Mouse (Mus musculus) testis, adult 2 months (tissue): ENCODE measurements around the gene Apol7c. TPM values are rescaled to one million over a fixed set of nuclear protein-coding genes. Genes with fewer than 3 reads are reported as not detected.
"Not testable (repeated sequence)": the region's sequence is repeated elsewhere in the genome, so short reads cannot be mapped to it uniquely, and the experiment has no call there.

Experiments
- H3K27ac ChIP-seq: fragments of 200-500 bp; 2 replicates; pipeline ENCODE4 v1.5.1; 2012; ENCODE audit warnings: low read depth, low read length; ENCODE audit not compliant: control insufficient read depth, insufficient read depth
- H3K27me3 ChIP-seq: fragments of 200-500 bp; 2 replicates; pipeline ENCODE4 v1.6.1; 2012; ENCODE audit warnings: mild to moderate bottlenecking, low read length, moderate library complexity; ENCODE audit not compliant: control insufficient read depth, insufficient read depth
- H3K36me3 ChIP-seq: fragments of 200-500 bp; 2 replicates; pipeline ENCODE4 v1.6.1; 2012; ENCODE audit warnings: mild to moderate bottlenecking, low read length; ENCODE audit not compliant: control insufficient read depth, insufficient read depth
- H3K4me1 ChIP-seq: fragments of 200-500 bp; 2 replicates; pipeline ENCODE4 v1.6.1; 2012; ENCODE audit warnings: low read length; ENCODE audit not compliant: control insufficient read depth, insufficient read depth
- H3K4me3 ChIP-seq: fragments of 200-500 bp; 2 replicates; pipeline ENCODE4 v1.5.1; 2012; ENCODE audit warnings: low read depth, mild to moderate bottlenecking, low read length, moderate library complexity, mixed read lengths; ENCODE audit not compliant: control insufficient read depth
- CTCF ChIP-seq: fragments of 200-500 bp; IDR thresholded peaks from 2 replicates; pipeline ENCODE4 v1.5.1; 2012; ENCODE audit warnings: low read depth, mild to moderate bottlenecking, inconsistent platforms, low read length, moderate library complexity; ENCODE audit not compliant: control insufficient read depth, insufficient read depth, insufficient replicate concordance
- POLR2A ChIP-seq: fragments of 200-500 bp; IDR thresholded peaks from 2 replicates; pipeline ENCODE4 v1.6.1; 2012; ENCODE audit warnings: low read depth, mild to moderate bottlenecking, inconsistent platforms, low read length, moderate library complexity; ENCODE audit not compliant: control insufficient read depth
- polyA plus RNA-seq: library from polyadenylated mRNA; depleted of rRNA; stranded (reverse); fragments of >200 nt; gene quantifications from 2 replicates; pipeline ENCODE4 v1.2.3, GENCODE M21; 2012; rRNA removed

Gene Apol7c
- polyA plus RNA-seq, 1 experiment: 2.5 TPM

DNA sequence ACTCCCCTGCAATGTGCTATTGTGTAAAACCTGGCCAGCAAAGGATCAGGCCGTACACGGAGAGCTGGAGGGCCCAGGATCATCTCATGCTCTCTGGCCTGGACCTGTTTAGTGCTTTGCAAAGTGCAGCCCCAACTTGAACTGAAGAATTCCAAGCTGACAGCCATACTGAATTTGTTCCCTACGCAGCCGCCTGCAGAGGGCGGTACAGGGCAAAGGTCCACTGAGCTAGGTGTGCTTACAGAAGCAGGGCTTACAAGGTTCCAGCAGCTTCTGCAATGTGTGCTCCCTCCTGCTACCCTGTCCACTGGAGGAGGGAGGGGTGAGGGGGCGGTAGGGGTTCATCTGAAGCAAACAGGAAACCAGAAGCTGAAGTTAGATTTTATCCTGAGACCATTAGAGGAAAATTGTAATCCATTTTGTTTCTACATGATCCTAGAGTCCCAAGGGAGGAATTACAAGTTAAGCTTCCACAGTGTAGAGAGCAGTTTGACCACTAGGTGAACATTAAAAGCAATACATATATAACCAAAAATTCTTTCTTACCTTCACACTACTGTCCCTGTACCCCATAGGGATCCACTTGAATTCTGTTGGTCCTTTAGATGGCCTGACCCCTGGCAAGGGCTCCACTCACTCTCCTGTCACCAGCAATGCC lies 9.8 kb downstream of the Apol7c start:
- H3K27ac ChIP-seq, H3K27me3 ChIP-seq, H3K4me3 ChIP-seq, H3K36me3 ChIP-seq, H3K4me1 ChIP-seq: not testable (repeated sequence)
- peak; percentile 44; the same call in 1 of the 2 replicates for TF ChIP-seq CTCF

- not testable (repeated sequence) for H3K36me3 ChIP-seq, H3K27me3 ChIP-seq, H3K4me3 ChIP-seq, H3K4me1 ChIP-seq, H3K27ac ChIP-seq
Observed at GRCm38 (mm10) chr15:77520596-77520995, 12.5 kb downstream of the Apol7c start.

DNA sequence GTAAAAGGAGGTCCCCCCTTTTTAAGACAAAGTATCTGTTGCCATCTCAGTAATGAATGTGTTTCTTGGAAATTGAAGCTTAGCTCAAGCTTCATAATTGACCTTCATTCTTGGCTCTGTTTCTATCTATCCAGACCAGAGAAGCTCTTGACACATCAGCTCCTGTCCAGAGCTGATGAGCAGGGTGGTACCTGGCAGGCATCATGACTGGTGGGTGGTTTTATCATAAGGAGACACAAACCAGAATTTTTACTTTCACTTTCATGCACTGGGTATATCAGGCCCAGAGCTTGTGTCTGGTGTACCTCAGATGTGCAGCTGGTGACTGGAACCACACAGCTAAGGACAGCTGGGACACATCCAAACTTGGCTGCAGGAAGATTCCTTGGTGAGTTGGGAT lies 25.1 kb downstream of the Apol7c start, which contains the start of gene Apol11a:
TSS of gene Apol11a (plus strand) at position 306 of the 400 bp plus-strand sequence.
- not testable (repeated sequence) for H3K4me1 ChIP-seq, H3K27ac ChIP-seq, H3K36me3 ChIP-seq, H3K4me3 ChIP-seq, H3K27me3 ChIP-seq

GRCm38 (mm10) chr15:77494694-77495093 lies 38.4 kb downstream of the Apol7c start:
- H3K4me3 ChIP-seq, H3K4me1 ChIP-seq, H3K27ac ChIP-seq, H3K27me3 ChIP-seq, H3K36me3 ChIP-seq: not testable (repeated sequence)

GRCm38 (mm10) chr15:77493181-77493580 lies 39.9 kb downstream of the Apol7c start:
- H3K4me1 ChIP-seq, H3K27me3 ChIP-seq, H3K4me3 ChIP-seq, H3K27ac ChIP-seq, H3K36me3 ChIP-seq: not testable (repeated sequence)

- Histone ChIP-seq H3K4me3 (no peak overlapping the region), H3K27ac (no peak overlapping the region), H3K36me3 (no peaks in the 10 kb centered on the region), H3K4me1 (no peaks in the 10 kb centered on the region), H3K27me3 (no peaks in the 10 kb centered on the region)
- TF ChIP-seq CTCF (no peak), POLR2A (no peak)
Observed at GRCm38 (mm10) chr15:77482140-77482794, 50.8 kb downstream of the Apol7c start.

DNA sequence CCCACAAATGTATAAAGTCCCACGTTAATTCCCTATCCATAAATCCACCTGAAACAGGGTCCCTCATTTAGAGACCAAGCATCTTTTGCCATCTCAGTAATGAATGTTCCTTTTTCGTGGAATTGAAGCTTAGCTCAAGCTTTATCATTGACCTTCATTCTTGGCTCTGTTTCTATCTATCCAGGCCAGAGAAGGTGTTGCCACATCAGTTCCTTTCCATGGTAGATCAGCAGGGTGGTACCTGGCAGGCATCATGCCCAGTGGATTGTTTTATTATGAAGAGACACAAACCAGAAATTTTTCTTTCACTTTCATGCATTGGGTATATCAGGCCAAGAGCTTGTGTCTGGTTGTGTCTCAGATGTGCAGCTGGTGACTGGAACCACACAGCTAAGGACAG lies 56.4 kb downstream of the Apol7c start, which contains the start of gene Apol10a:
TSS of gene Apol10a (plus strand) at position 355 of the 400 bp plus-strand sequence.
- not testable (repeated sequence) for H3K27me3 ChIP-seq, H3K36me3 ChIP-seq, H3K4me3 ChIP-seq, H3K4me1 ChIP-seq, H3K27ac ChIP-seq

Other genes with a start within 250 kb of the Apol7c start
- gene Rbfox2, start 226.3 kb downstream of the Apol7c start, polyA plus RNA-seq: 12.7 and 13.1 TPM in 2 replicates
- gene Apol7a, start 134.2 kb downstream of the Apol7c start, polyA plus RNA-seq: 0.10 TPM in 1 of 2 replicates, not detected in the other
- 0.07 and 0.14 TPM in 2 replicates for gene Apol9a, start 122.2 kb downstream of the Apol7c start, polyA plus RNA-seq
- 11.1 and 12.4 TPM in 2 replicates for gene Apol7b, start 85.8 kb downstream of the Apol7c start, polyA plus RNA-seq
- gene Apol10a, start 56.3 kb downstream of the Apol7c start, polyA plus RNA-seq: 0.28 and 0.38 TPM in 2 replicates
- gene Apol11a, start 25.0 kb downstream of the Apol7c start, polyA plus RNA-seq: 0.15 and 0.22 TPM in 2 replicates
- 107 and 146 TPM in 2 replicates for gene 1700025B11Rik, start 28.6 kb upstream of the Apol7c start, polyA plus RNA-seq
- gene Apol10b, start 62.8 kb upstream of the Apol7c start, polyA plus RNA-seq: 0.05 and 0.10 TPM in 2 replicates
- 0.41 and 1.7 TPM in 2 replicates for gene Gm36245, start 65.9 kb upstream of the Apol7c start, polyA plus RNA-seq
- gene Apol11b, start 110.0 kb upstream of the Apol7c start, polyA plus RNA-seq: 0.05 TPM in 1 of 2 replicates, not detected in the other
- not detected in 2 replicates for gene Apol7e, start 165.5 kb upstream of the Apol7c start, polyA plus RNA-seq
- gene Apol9b, start 195.7 kb upstream of the Apol7c start, polyA plus RNA-seq: not detected in 2 replicates
- 0.17 TPM in 2 replicates for gene Apol8, start 223.7 kb upstream of the Apol7c start, polyA plus RNA-seq